Mouse (Mus musculus) lung, embryonic 16.5 days (tissue): ENCODE results near the gene Psen2. TPM values are rescaled to one million over a fixed set of nuclear protein-coding genes. Genes with fewer than 3 reads are reported as not detected.

ENCODE experiments used
- ATAC-seq: fragments of 200-750 bp; cut with Nextera tagmentation; 2 replicates; pipeline ENCODE4 v1.8.0; 2017; ENCODE audit warnings: low read depth, mild to moderate bottlenecking, moderate library complexity
- H3K27ac ChIP-seq: fragments of 300-500 bp; sonication (generic); 2 replicates; pipeline ENCODE4 v1.5.1; 2014; ENCODE audit warnings: mild to moderate bottlenecking, control low read depth, low read length
- H3K27me3 ChIP-seq: fragments of 300-500 bp; sonication (generic); 2 replicates; pipeline ENCODE4 v1.6.1; 2014; ENCODE audit warnings: low read depth, low read length, mixed read lengths; ENCODE audit not compliant: control insufficient read depth, insufficient read depth
- H3K36me3 ChIP-seq: fragments of 300-500 bp; sonication (generic); 2 replicates; pipeline ENCODE4 v1.6.1; 2014; ENCODE audit warnings: low read length; ENCODE audit not compliant: control insufficient read depth, insufficient read depth
- H3K4me1 ChIP-seq: fragments of 300-500 bp; sonication (generic); replicated peaks from 2 replicates; pipeline ENCODE4 v1.6.1; 2014; ENCODE audit warnings: low read length, mixed read lengths; ENCODE audit not compliant: control insufficient read depth, insufficient read depth
- H3K4me2 ChIP-seq: fragments of 300-500 bp; sonication (generic); 2 replicates; pipeline ENCODE4 v1.6.1; 2014; ENCODE audit warnings: low read depth, low read length, control low read depth
- H3K4me3 ChIP-seq: fragments of 300-500 bp; sonication (generic); 2 replicates; pipeline ENCODE4 v1.5.1; 2014; ENCODE audit warnings: mild to moderate bottlenecking, low read length, control low read depth
- H3K9ac ChIP-seq: fragments of 300-500 bp; sonication (generic); 2 replicates; pipeline ENCODE4 v1.6.1; 2014; ENCODE audit warnings: low read length, control low read depth
- H3K9me3 ChIP-seq: fragments of 300-500 bp; sonication (generic); 2 replicates; pipeline ENCODE4 v1.6.1; 2016; ENCODE audit warnings: low read length; ENCODE audit not compliant: control insufficient read depth
- WGBS: fragments of 180-500 bp; shearing (Covaris S2); extraction: QIAGEN DNeasy Blood & Tissue Kit; methylation state at CpG from one replicate; pipeline ENCODE4 v1.1.7; 2014; 5-methylcytosine and 5-hydroxymethylcytosine counted together
- polyA plus RNA-seq: library from polyadenylated mRNA; unstranded; fragments of >200 nt; fragmentation: Nextera tagmentation; extraction: Ambion mirVana; gene quantifications from 2 replicates; pipeline ENCODE4 v1.2.1, GENCODE M21; 2015

Gene Psen2
- 13.2 and 14.6 TPM in 2 replicates for polyA plus RNA-seq

- Histone ChIP-seq H3K4me2 (no peak within 1 kb of the TSS), H3K4me3 (no peak within 1 kb of the TSS), H3K36me3 (no peaks in the 10 kb centered on the region), H3K27ac (no peak within 1 kb of the TSS), H3K9ac (no peak within 1 kb of the TSS), H3K4me1 (peaks cover 16% of the 10 kb centered on the region; the same call in 1 of the 2 replicates), H3K9me3 (no peaks in the 10 kb centered on the region), H3K27me3 (no peaks in the 10 kb centered on the region; the same call in 1 of the 2 replicates)
- WGBS = 22% methylated on average over 7 of the region's 7 CpGs
- no peak for ATAC-seq
Observed at GRCm38 (mm10) chr1:180263364-180263997, at the start of gene Psen2. Gene Psen2, minus strand, starts transcription at chr1:180263438.

- ATAC-seq = peak; percentile 44; the same call in 1 of the 2 replicates
- no peak overlapping the region for H3K4me3 ChIP-seq
- H3K27me3 ChIP-seq = no peaks in the 10 kb centered on the region
- peaks cover 19% of the 10 kb centered on the region for H3K4me1 ChIP-seq
- H3K9ac ChIP-seq = no peak overlapping the region
- no peak overlapping the region for H3K4me2 ChIP-seq
- H3K36me3 ChIP-seq = no peaks in the 10 kb centered on the region
- H3K9me3 ChIP-seq = no peaks in the 10 kb centered on the region
- WGBS = 43% methylated on average over 6 of the region's 6 CpGs
- H3K27ac ChIP-seq = 0 out of 2 replicates have a peak overlapping the region, but pooled peaks have one; percentile 16
Observed at GRCm38 (mm10) chr1:180312792-180313311, 49.6 kb upstream of the Psen2 start.

GRCm38 (mm10) chr1:180312286-180312685 is 49.0 kb upstream of the Psen2 start:
- ATAC-seq = no peak
- H3K4me1 ChIP-seq = peaks cover 21% of the 10 kb centered on the region
- H3K4me3 ChIP-seq = no peak overlapping the region
- H3K36me3 ChIP-seq = no peaks in the 10 kb centered on the region
- no peaks in the 10 kb centered on the region for H3K9me3 ChIP-seq
- 71% methylated on average over 6 of the region's 6 CpGs for WGBS
- H3K27ac ChIP-seq = no peak overlapping the region
- no peaks in the 10 kb centered on the region for H3K27me3 ChIP-seq
- H3K9ac ChIP-seq = no peak overlapping the region
- no peak overlapping the region for H3K4me2 ChIP-seq

GRCm38 (mm10) chr1:180308897-180309296 is 45.7 kb upstream of the Psen2 start:
- no peaks in the 10 kb centered on the region for H3K27me3 ChIP-seq
- no peak overlapping the region for H3K4me3 ChIP-seq
- H3K36me3 ChIP-seq = no peaks in the 10 kb centered on the region
- H3K9ac ChIP-seq = no peak overlapping the region
- no peak for ATAC-seq
- no peak overlapping the region for H3K27ac ChIP-seq
- 77% methylated on average over 4 of the region's 4 CpGs for WGBS
- no peak overlapping the region for H3K4me2 ChIP-seq
- H3K4me1 ChIP-seq = peaks cover 17% of the 10 kb centered on the region
- no peaks in the 10 kb centered on the region for H3K9me3 ChIP-seq

- H3K4me3 ChIP-seq = no peak overlapping the region
- WGBS = 63% methylated on average over 2 of the region's 2 CpGs
- H3K9me3 ChIP-seq = no peaks in the 10 kb centered on the region
- H3K27me3 ChIP-seq = no peaks in the 10 kb centered on the region
- 0 out of 2 replicates have a peak, but pooled peaks have one; percentile 15 for ATAC-seq
- H3K36me3 ChIP-seq = no peaks in the 10 kb centered on the region
- H3K4me1 ChIP-seq = peaks cover 6% of the 10 kb centered on the region
- no peak overlapping the region for H3K4me2 ChIP-seq
- no peak overlapping the region for H3K9ac ChIP-seq
- no peak overlapping the region for H3K27ac ChIP-seq
Observed at GRCm38 (mm10) chr1:180307661-180308060, 44.4 kb upstream of the Psen2 start.

- Histone ChIP-seq H3K4me3 (no peak overlapping the region), H3K36me3 (no peaks in the 10 kb centered on the region), H3K4me2 (no peak overlapping the region), H3K9me3 (no peaks in the 10 kb centered on the region), H3K27me3 (no peaks in the 10 kb centered on the region), H3K27ac (no peak overlapping the region), H3K4me1 (0 out of 2 replicates have a peak, but pooled peaks cover 6% of the 10 kb centered on the region), H3K9ac (no peak overlapping the region)
- ATAC-seq = no peak
- WGBS = 60% methylated on average over 9 of the region's 9 CpGs
Observed at GRCm38 (mm10) chr1:180306889-180307288, 43.7 kb upstream of the Psen2 start.

GRCm38 (mm10) chr1:180303600-180303999 is 40.4 kb upstream of the Psen2 start:
- no peak overlapping the region for H3K4me2 ChIP-seq
- ATAC-seq = no peak
- H3K36me3 ChIP-seq = no peaks in the 10 kb centered on the region
- no peak overlapping the region for H3K4me3 ChIP-seq
- H3K9ac ChIP-seq = no peak overlapping the region
- H3K4me1 ChIP-seq = 0 out of 2 replicates have a peak, but pooled peaks cover 8% of the 10 kb centered on the region
- 82% methylated on average over 5 of the region's 5 CpGs for WGBS
- no peaks in the 10 kb centered on the region for H3K9me3 ChIP-seq
- peak overlapping the region; percentile 76 for H3K27ac ChIP-seq
- no peaks in the 10 kb centered on the region for H3K27me3 ChIP-seq

- Histone ChIP-seq H3K27ac (peak overlapping the region; percentile 82), H3K9me3 (no peaks in the 10 kb centered on the region), H3K4me3 (no peak overlapping the region), H3K27me3 (no peaks in the 10 kb centered on the region), H3K4me2 (no peak overlapping the region), H3K4me1 (0 out of 2 replicates have a peak, but pooled peaks cover 2% of the 10 kb centered on the region), H3K36me3 (no peaks in the 10 kb centered on the region), H3K9ac (no peak overlapping the region)
- 50% methylated on average over 12 of the region's 12 CpGs for WGBS
- peak; percentile 84 for ATAC-seq
Observed at GRCm38 (mm10) chr1:180302253-180303120, 39.2 kb upstream of the Psen2 start.

GRCm38 (mm10) chr1:180300997-180301396 is 37.8 kb upstream of the Psen2 start:
- WGBS = 44% methylated on average over 4 of the region's 4 CpGs
- Histone ChIP-seq H3K9me3 (no peaks in the 10 kb centered on the region), H3K4me2 (no peak overlapping the region), H3K27ac (no peak overlapping the region), H3K27me3 (no peaks in the 10 kb centered on the region), H3K4me3 (no peak overlapping the region), H3K36me3 (no peaks in the 10 kb centered on the region), H3K4me1 (0 out of 2 replicates have a peak, but pooled peaks cover 2% of the 10 kb centered on the region), H3K9ac (no peak overlapping the region)
- ATAC-seq = no peak
